Mouse (Mus musculus): ENCODE results near the gene Ppat. TPM values are rescaled to one million over a fixed set of nuclear protein-coding genes. Genes with fewer than 3 reads are reported as not detected.

Ppat gene
- polyA plus RNA-seq, 1 experiment from 2014 or later, result 13.0 TPM

Other genes with a start within 250 kb of the Ppat start
- gene Aasdh, start 46.1 kb downstream of the Ppat start, polyA plus RNA-seq (2015; fragmentation: Nextera tagmentation; extraction: Ambion mirVana), result 19.6 and 21.3 TPM in 2 replicates
- gene Paics, start 271 bp downstream of the Ppat start, polyA plus RNA-seq (2015; fragmentation: Nextera tagmentation; extraction: Ambion mirVana), result 174 and 178 TPM in 2 replicates
- 80.3 and 80.9 TPM in 2 replicates for gene Srp72, start 23.1 kb upstream of the Ppat start, polyA plus RNA-seq (2015; fragmentation: Nextera tagmentation; extraction: Ambion mirVana)
- 0.35 TPM in 1 of 2 replicates, not detected in the other for gene Arl9, start 52.5 kb upstream of the Ppat start, polyA plus RNA-seq (2015; fragmentation: Nextera tagmentation; extraction: Ambion mirVana)
- gene Thegl, start 64.4 kb upstream of the Ppat start, polyA plus RNA-seq (2015; fragmentation: Nextera tagmentation; extraction: Ambion mirVana), result 0.32 and 1.0 TPM in 2 replicates
- 4.4 and 6.4 TPM in 2 replicates for gene Hopx, start 163.5 kb upstream of the Ppat start, polyA plus RNA-seq (2015; fragmentation: Nextera tagmentation; extraction: Ambion mirVana)

All from hindbrain, embryonic 13.5 days (tissue).